Mouse (Mus musculus): Measurements from ENCODE around the gene Dusp18. TPM values are rescaled to one million over a fixed set of nuclear protein-coding genes. Genes with fewer than 3 reads are reported as not detected.
A peak's percentile ranks its signal among the peaks of the same experiment; 100 is the strongest.
"Not testable (repeated sequence)": the region's sequence is repeated elsewhere in the genome, so short reads cannot be mapped to it uniquely, and the experiment has no call there.

Gene Dusp18
- total RNA-seq, 2 experiments from 2014 or later: 21.2 to 23.8 TPM

- no peak for DNase-seq (ENCODE audit: low spot score in 2 of 2)
Measured at GRCm38 (mm10) chr11:3887331-3887730, 7.7 kb upstream of the Dusp18 start.

- no peak for DNase-seq (ENCODE audit: low spot score in 2 of 2)
Measured at GRCm38 (mm10) chr11:3893970-3894369, 1.1 kb upstream of the Dusp18 start.

GRCm38 (mm10) chr11:3895458-3895857, 418 bp downstream of the Dusp18 start:
- peak in 1 of 2 experiments; percentile 30 for DNase-seq (ENCODE audit: low spot score in 2 of 2)

- DNase-seq (ENCODE audit: low spot score in 2 of 2): no peak
Measured at GRCm38 (mm10) chr11:3895933-3896332, 893 bp downstream of the Dusp18 start.

- DNase-seq (ENCODE audit: low spot score in 2 of 2): no peak
Measured at GRCm38 (mm10) chr11:3900296-3900695, 5.3 kb downstream of the Dusp18 start.

- DNase-seq (ENCODE audit: low spot score in 2 of 2): no peak
Measured at GRCm38 (mm10) chr11:3902516-3902915, 7.5 kb downstream of the Dusp18 start.

GRCm38 (mm10) chr11:3903046-3903445, 8.0 kb downstream of the Dusp18 start:
- peak; percentile 46 to 66 for DNase-seq (ENCODE audit: low spot score in 2 of 2)

- DNase-seq (ENCODE audit: low spot score in 2 of 2): no peak
Measured at GRCm38 (mm10) chr11:3904673-3905072, 9.6 kb downstream of the Dusp18 start.

- no peak for DNase-seq (ENCODE audit: low spot score in 2 of 2)
Measured at GRCm38 (mm10) chr11:3905446-3905845, 10.4 kb downstream of the Dusp18 start.

GRCm38 (mm10) chr11:3909236-3909635, 14.2 kb downstream of the Dusp18 start:
- no peak for DNase-seq (ENCODE audit: low spot score in 2 of 2)

GRCm38 (mm10) chr11:3910513-3911310, 15.7 kb downstream of the Dusp18 start:
- DNase-seq (ENCODE audit: low spot score in 2 of 2): no peak

GRCm38 (mm10) chr11:3911440-3911839, 16.4 kb downstream of the Dusp18 start:
- DNase-seq (ENCODE audit: low spot score in 2 of 2): not testable (repeated sequence)

- DNase-seq (ENCODE audit: low spot score in 2 of 2): peak in 1 of 2 experiments; percentile 69
Measured at GRCm38 (mm10) chr11:3912100-3912874, 17.2 kb downstream of the Dusp18 start.

- peak in 1 of 2 experiments; percentile 34 for DNase-seq (ENCODE audit: low spot score in 2 of 2)
Measured at GRCm38 (mm10) chr11:3912875-3913271, 17.8 kb downstream of the Dusp18 start.

- peak; percentile 93 to 95 for DNase-seq (ENCODE audit: low spot score in 2 of 2)
Measured at GRCm38 (mm10) chr11:3913316-3914108, 18.5 kb downstream of the Dusp18 start.

GRCm38 (mm10) chr11:3914109-3914840, 19.2 kb downstream of the Dusp18 start, which contains the start of gene Slc35e4:
TSS of gene Slc35e4 (minus strand) at chr11:3914664.
- DNase-seq (ENCODE audit: low spot score in 2 of 2): peak; percentile 68 to 85

GRCm38 (mm10) chr11:3918738-3919137, 23.7 kb downstream of the Dusp18 start:
- DNase-seq (ENCODE audit: low spot score in 2 of 2): no peak

- DNase-seq (ENCODE audit: low spot score in 2 of 2): no peak
Measured at GRCm38 (mm10) chr11:3920476-3920875, 25.4 kb downstream of the Dusp18 start.

- peak in 1 of 2 experiments; percentile 75 for DNase-seq (ENCODE audit: low spot score in 2 of 2)
Measured at GRCm38 (mm10) chr11:3921281-3921850, 26.3 kb downstream of the Dusp18 start.

- DNase-seq (ENCODE audit: low spot score in 2 of 2): no peak
Measured at GRCm38 (mm10) chr11:3922115-3922514, 27.1 kb downstream of the Dusp18 start.

Data from layer of hippocampus, adult 18-20 months (tissue).